Mouse (Mus musculus) MEL (cell line): ENCODE measurements around the gene Phospho2. TPM values are rescaled to one million over a fixed set of nuclear protein-coding genes. Genes with fewer than 3 reads are reported as not detected.

Experiments used
- DNase-seq: peaks from one replicate; pipeline ENCODE4 v3.0.0; 2011; ENCODE audit warnings: low read depth, low spot score
- H3K27ac ChIP-seq: 2 replicates; pipeline ENCODE4 v1.5.1; 2012; ENCODE audit warnings: low read depth, mild to moderate bottlenecking, control low read depth, low read length, moderate library complexity; ENCODE audit not compliant: control insufficient read depth
- H3K27me3 ChIP-seq, 2 experiments: fragments of 150-350 bp in 1 of 2; sonication (generic) in 1 of 2; 2 replicates each; pipeline ENCODE4 v1.6.1; 2012; ENCODE audit warnings: low read length in 2 of 2, mild to moderate bottlenecking in 2 of 2, improper control_type of control experiment in 1 of 2, moderate library complexity in 1 of 2; ENCODE audit not compliant: insufficient read depth in 2 of 2, control insufficient read depth in 1 of 2
- H3K36me3 ChIP-seq, 2 experiments: 2 replicates each; pipeline ENCODE4 v1.6.1; 2012 to 2014; ENCODE audit warnings: low read length in 2 of 2, improper control_type of control experiment in 1 of 2, inconsistent platforms in 1 of 2, mild to moderate bottlenecking in 1 of 2; ENCODE audit not compliant: insufficient read depth in 2 of 2, control insufficient read depth in 1 of 2
- H3K4me1 ChIP-seq, 2 experiments: fragments of 150-350 bp in 1 of 2; sonication (generic) in 1 of 2; 2 replicates each; pipeline ENCODE4 v1.6.1; 2012; ENCODE audit warnings: low read length in 2 of 2, improper control_type of control experiment in 1 of 2, mild to moderate bottlenecking in 1 of 2; ENCODE audit not compliant: insufficient read depth in 2 of 2, control insufficient read depth in 1 of 2
- H3K4me3 ChIP-seq, 2 experiments: fragments of 150-350 bp in 1 of 2; sonication (generic) in 1 of 2; 2 replicates each; pipeline ENCODE4 v1.5.1; 2012; ENCODE audit warnings: low read depth in 2 of 2, low read length in 2 of 2, mild to moderate bottlenecking in 2 of 2, moderate library complexity in 2 of 2, control low read depth in 1 of 2, improper control_type of control experiment in 1 of 2; ENCODE audit not compliant: control insufficient read depth in 1 of 2, insufficient read depth in 1 of 2
- H3K79me2 ChIP-seq: 2 replicates; pipeline ENCODE4 v1.6.1; 2012; ENCODE audit warnings: mild to moderate bottlenecking, low read length, moderate library complexity; ENCODE audit not compliant: control insufficient read depth, poor library complexity, insufficient read depth
- H3K9ac ChIP-seq: 2 replicates; pipeline ENCODE4 v1.6.1; 2012; ENCODE audit warnings: low read depth, mild to moderate bottlenecking, control low read depth, low read length, moderate library complexity; ENCODE audit not compliant: control insufficient read depth, poor library complexity, severe bottlenecking
- H3K9me3 ChIP-seq: fragments of 150-350 bp; sonication (generic); replicated peaks from 2 replicates; pipeline ENCODE4 v1.6.1; 2012; ENCODE audit warnings: mild to moderate bottlenecking, low read length, improper control_type of control experiment, moderate library complexity; ENCODE audit not compliant: insufficient read depth
- BHLHE40 ChIP-seq: IDR thresholded peaks from 2 replicates; pipeline ENCODE4 v1.6.1; 2012; ENCODE audit warnings: low read depth, mild to moderate bottlenecking, inconsistent platforms, low read length, improper control_type of control experiment, borderline replicate concordance
- CHD1 ChIP-seq: IDR thresholded peaks from 2 replicates; pipeline ENCODE4 v1.6.1; 2012; ENCODE audit warnings: low read depth, mild to moderate bottlenecking, inconsistent platforms, low read length, improper control_type of control experiment
- CHD2 ChIP-seq: IDR thresholded peaks from 2 replicates; pipeline ENCODE4 v1.6.1; 2011; ENCODE audit warnings: low read length, improper control_type of control experiment
- CTCF ChIP-seq, 3 experiments: IDR thresholded peaks in 2 of 3; conservative IDR thresholded peaks in 1 of 3; 2 replicates each; pipeline ENCODE4 v1.5.1; 2011 to 2012; ENCODE audit warnings: low read length in 3 of 3, low read depth in 2 of 3, mild to moderate bottlenecking in 2 of 3, improper control_type of control experiment in 1 of 3, inconsistent platforms in 1 of 3, mixed read lengths in 1 of 3, moderate library complexity in 1 of 3; ENCODE audit not compliant: control insufficient read depth in 1 of 3, insufficient read depth in 1 of 3, poor library complexity in 1 of 3, severe bottlenecking in 1 of 3
- E2F4 ChIP-seq: IDR thresholded peaks from 2 replicates; pipeline ENCODE4 v1.6.1; 2011; ENCODE audit warnings: low read depth, low read length, improper control_type of control experiment, borderline replicate concordance
- ELF1 ChIP-seq: IDR thresholded peaks from 2 replicates; pipeline ENCODE4 v1.6.1; 2014; ENCODE audit warnings: low read depth, mild to moderate bottlenecking, inconsistent platforms, low read length, improper control_type of control experiment, moderate library complexity
- EP300 ChIP-seq, 2 experiments: IDR thresholded peaks; 2 replicates each; pipeline ENCODE4 v1.6.1; 2011; ENCODE audit warnings: improper control_type of control experiment in 2 of 2, low read length in 2 of 2, low read depth in 1 of 2, mild to moderate bottlenecking in 1 of 2
- ETS1 ChIP-seq: IDR thresholded peaks from 2 replicates; pipeline ENCODE4 v1.6.1; 2012; ENCODE audit warnings: low read depth, mild to moderate bottlenecking, inconsistent platforms, low read length, improper control_type of control experiment, moderate library complexity
- GABPA ChIP-seq: IDR thresholded peaks from 2 replicates; pipeline ENCODE4 v1.6.1; 2012; ENCODE audit warnings: low read depth, mild to moderate bottlenecking, inconsistent platforms, low read length, improper control_type of control experiment, moderate library complexity
- GATA1 ChIP-seq: IDR thresholded peaks from 2 replicates; pipeline ENCODE4 v1.6.1; 2011; ENCODE audit warnings: low read depth, low read length, improper control_type of control experiment
- HCFC1 ChIP-seq: IDR thresholded peaks from 2 replicates; pipeline ENCODE4 v1.6.1; 2012; ENCODE audit warnings: low read depth, mild to moderate bottlenecking, inconsistent platforms, low read length, improper control_type of control experiment, moderate library complexity
- KAT2A ChIP-seq: conservative IDR thresholded peaks from 2 replicates; pipeline ENCODE4 v1.6.1; 2012; ENCODE audit warnings: low read depth, low read length, improper control_type of control experiment, inconsistent platforms
- MAFK ChIP-seq: IDR thresholded peaks from 2 replicates; pipeline ENCODE4 v1.6.1; 2011; ENCODE audit warnings: low read depth, mild to moderate bottlenecking, low read length, improper control_type of control experiment, borderline replicate concordance
- MAX ChIP-seq: IDR thresholded peaks from 2 replicates; pipeline ENCODE4 v1.6.1; 2011; ENCODE audit warnings: low read length, improper control_type of control experiment
- MAZ ChIP-seq: IDR thresholded peaks from 2 replicates; pipeline ENCODE4 v1.6.1; 2012; ENCODE audit warnings: low read depth, mild to moderate bottlenecking, inconsistent platforms, low read length, improper control_type of control experiment
- MEF2A ChIP-seq: IDR thresholded peaks from 2 replicates; pipeline ENCODE4 v1.6.1; 2014; ENCODE audit warnings: low read depth, mild to moderate bottlenecking, inconsistent platforms, low read length, improper control_type of control experiment; ENCODE audit not compliant: poor library complexity, insufficient replicate concordance, severe bottlenecking; ENCODE audit errors: extremely low read depth
- MXI1 ChIP-seq: IDR thresholded peaks from 2 replicates; pipeline ENCODE4 v1.6.1; 2011; ENCODE audit warnings: mild to moderate bottlenecking, low read depth, low read length, improper control_type of control experiment
- MYB ChIP-seq: IDR thresholded peaks from 2 replicates; pipeline ENCODE4 v1.6.1; 2011; ENCODE audit warnings: mild to moderate bottlenecking, low read depth, low read length, improper control_type of control experiment
- MYC ChIP-seq: IDR thresholded peaks from 2 replicates; pipeline ENCODE4 v1.6.1; 2011; ENCODE audit warnings: low read depth, mild to moderate bottlenecking, low read length, improper control_type of control experiment, moderate library complexity
- NRF1 ChIP-seq: IDR thresholded peaks from 2 replicates; pipeline ENCODE4 v1.6.1; 2014; ENCODE audit warnings: low read depth, mild to moderate bottlenecking, inconsistent platforms, low read length, improper control_type of control experiment, moderate library complexity; ENCODE audit not compliant: poor library complexity, insufficient read depth, severe bottlenecking
- POLR2A ChIP-seq, 2 experiments: IDR thresholded peaks; 2 replicates each; pipeline ENCODE4 v1.6.1; 2011 to 2012; ENCODE audit warnings: low read length in 2 of 2, mild to moderate bottlenecking in 2 of 2, control low read depth in 1 of 2, improper control_type of control experiment in 1 of 2, low read depth in 1 of 2, moderate library complexity in 1 of 2; ENCODE audit not compliant: control insufficient read depth in 1 of 2, insufficient read depth in 1 of 2, poor library complexity in 1 of 2
- POLR2AphosphoS2 ChIP-seq: IDR thresholded peaks from 2 replicates; pipeline ENCODE4 v1.6.1; 2011; ENCODE audit warnings: low read length, improper control_type of control experiment
- POLR2AphosphoS5 ChIP-seq: IDR thresholded peaks from 2 replicates; pipeline ENCODE4 v1.6.1; 2012; ENCODE audit warnings: low read depth, borderline replicate concordance, mild to moderate bottlenecking, inconsistent platforms, low read length, moderate library complexity, mixed read lengths
- SIN3A ChIP-seq: IDR thresholded peaks from 2 replicates; pipeline ENCODE4 v1.6.1; 2012; ENCODE audit warnings: low read length, improper control_type of control experiment, inconsistent platforms
- SMC3 ChIP-seq: IDR thresholded peaks from 2 replicates; pipeline ENCODE4 v1.6.1; 2011; ENCODE audit warnings: low read depth, low read length, improper control_type of control experiment
- TAL1 ChIP-seq: IDR thresholded peaks from 2 replicates; pipeline ENCODE4 v1.6.1; 2012; ENCODE audit warnings: mild to moderate bottlenecking, inconsistent platforms, low read length, moderate library complexity, mixed read lengths
- TBP ChIP-seq: IDR thresholded peaks from 2 replicates; pipeline ENCODE4 v1.8.0; 2011; ENCODE audit warnings: low read depth, low read length, improper control_type of control experiment
- TCF12 ChIP-seq: IDR thresholded peaks from 2 replicates; pipeline ENCODE4 v1.6.1; 2014; ENCODE audit warnings: low read depth, mild to moderate bottlenecking, inconsistent platforms, low read length, improper control_type of control experiment, moderate library complexity
- UBTF ChIP-seq: IDR thresholded peaks from 2 replicates; pipeline ENCODE4 v1.6.1; 2012; ENCODE audit warnings: low read depth, mild to moderate bottlenecking, inconsistent platforms, low read length, improper control_type of control experiment, moderate library complexity, borderline replicate concordance; ENCODE audit not compliant: insufficient read depth
- USF1 ChIP-seq: IDR thresholded peaks from 2 replicates; pipeline ENCODE4 v1.6.1; 2014; ENCODE audit warnings: low read depth, mild to moderate bottlenecking, inconsistent platforms, low read length, improper control_type of control experiment, moderate library complexity
- USF2 ChIP-seq, 2 experiments: IDR thresholded peaks; 2 replicates each; pipeline ENCODE4 v1.6.1; 2011 to 2012; ENCODE audit warnings: improper control_type of control experiment in 2 of 2, low read length in 2 of 2, borderline replicate concordance in 1 of 2, inconsistent platforms in 1 of 2, low read depth in 1 of 2, mild to moderate bottlenecking in 1 of 2; ENCODE audit not compliant: insufficient read depth in 1 of 2
- ZC3H11A ChIP-seq: IDR thresholded peaks from 2 replicates; pipeline ENCODE4 v1.6.1; 2012; ENCODE audit warnings: low read depth, mild to moderate bottlenecking, inconsistent platforms, low read length, improper control_type of control experiment
- ZKSCAN1 ChIP-seq: IDR thresholded peaks from 2 replicates; pipeline ENCODE4 v1.6.1; 2012; ENCODE audit warnings: low read depth, mild to moderate bottlenecking, inconsistent platforms, low read length, improper control_type of control experiment, moderate library complexity
- ZMIZ1 ChIP-seq: IDR thresholded peaks from 2 replicates; pipeline ENCODE4 v1.6.1; 2012; ENCODE audit warnings: low read depth, mild to moderate bottlenecking, inconsistent platforms, low read length, improper control_type of control experiment, moderate library complexity
- ZNF384 ChIP-seq: IDR thresholded peaks from 2 replicates; pipeline ENCODE4 v1.6.1; 2012; ENCODE audit warnings: low read depth, mild to moderate bottlenecking, inconsistent platforms, low read length, improper control_type of control experiment
- polyA plus RNA-seq, 2 experiments: library from polyadenylated mRNA; stranded (reverse) in 1 of 2; unstranded in 1 of 2; fragments of >175 nt in 1 of 2; fragments of >200 nt in 1 of 2; gene quantifications; 2 replicates each; pipeline versions ENCODE4 v1.2.1 to v1.2.4; 2012; ENCODE audit warnings: low replicate concordance in 2 of 2, low read depth in 1 of 2; ENCODE audit not compliant: insufficient read length in 2 of 2, insufficient read depth in 1 of 2, missing spikeins in 1 of 2
- total RNA-seq: library from RNA; depleted of rRNA; stranded (reverse); fragments of 300-350 nt; gene quantifications from 2 replicates; pipeline ENCODE4 v1.2.3, GENCODE M21; 2012; rRNA removed

Phospho2 gene
- 11.8 and 13.2 TPM in 2 replicates for total RNA-seq
- polyA plus RNA-seq, result 10 to 100 TPM in 1 of 2 experiments, not detected in 1; 13.2 TPM

GRCm38 (mm10) chr2:69789429-69790069, at the start of gene Phospho2, which contains the start of gene Ccdc173:
Phospho2 (plus strand) TSS chr2:69789623.
Ccdc173 (minus strand) TSS chr2:69789575.
- no peaks in the 10 kb centered on the region for H3K9me3 ChIP-seq
- peaks cover 3 to 6% of the 10 kb centered on the region in 2 experiments; a peak in 3 of 4 replicates for H3K4me1 ChIP-seq
- peak within 1 kb of the TSS; percentile 78 for H3K9ac ChIP-seq
- peak within 1 kb of the TSS; percentile 54 for H3K27ac ChIP-seq
- 0 out of 2 replicates have a peak, but pooled peaks cover 3% of the 10 kb centered on the region for H3K79me2 ChIP-seq
- DNase-seq, result peak; percentile 99
- H3K4me3 ChIP-seq, result peak within 1 kb of the TSS; percentile 76 to 83
- no peaks in the 10 kb centered on the region for H3K27me3 ChIP-seq
- peaks cover 4 to 7% of the 10 kb centered on the region in 2 experiments; a peak in 2 of 4 replicates for H3K36me3 ChIP-seq
- TF ChIP-seq CHD1, result no peak
- TF ChIP-seq POLR2AphosphoS5, result no peak
- no peak for TF ChIP-seq MYC
- no peak for TF ChIP-seq CHD2
- 0 out of 2 replicates have a peak, but pooled peaks have one; percentile 34 for TF ChIP-seq ZMIZ1
- TF ChIP-seq MAFK, result no peak
- no peak for TF ChIP-seq GABPA
- no peak for TF ChIP-seq E2F4
- TF ChIP-seq POLR2A (IDR thresholded peaks at IDR 0.05; ENCODE audit: control insufficient read depth in 1 of 2, insufficient read depth in 1 of 2, low read depth in 1 of 2, low read length in 2 of 2, poor library complexity in 1 of 2), result peak; percentile 63 to 86; a peak in 3 of 4 replicates
- TF ChIP-seq BHLHE40, result no peak
- no peak for TF ChIP-seq TAL1
- TF ChIP-seq MEF2A, result no peak
- peak; percentile 96 for TF ChIP-seq SIN3A
- TF ChIP-seq UBTF, result no peak
- no peak for TF ChIP-seq ZNF384
- no peak for TF ChIP-seq MAX
- TF ChIP-seq GATA1, result 0 out of 2 replicates have a peak, but pooled peaks have one; percentile 6
- no peak for TF ChIP-seq MYB
- TF ChIP-seq TBP, result peak; percentile 15; the same call in 1 of the 2 replicates
- no peak for TF ChIP-seq EP300 (IDR thresholded peaks at IDR 0.05; ENCODE audit: low read depth in 1 of 2, low read length in 2 of 2)
- TF ChIP-seq SMC3, result no peak
- no peak for TF ChIP-seq ZC3H11A
- no peak for TF ChIP-seq USF2 (IDR thresholded peaks at IDR 0.05; ENCODE audit: borderline replicate concordance in 1 of 2, insufficient read depth in 1 of 2, low read depth in 1 of 2, low read length in 2 of 2)
- TF ChIP-seq TCF12, result peak; percentile 47; the same call in 1 of the 2 replicates
- TF ChIP-seq MAZ, result no peak
- TF ChIP-seq POLR2AphosphoS2, result peak; percentile 62; the same call in 1 of the 2 replicates
- peak; percentile 99 for TF ChIP-seq ELF1
- peak; percentile 85 for TF ChIP-seq HCFC1
- no peak for TF ChIP-seq KAT2A
- TF ChIP-seq ZKSCAN1, result no peak
- TF ChIP-seq CTCF (IDR thresholded peaks at IDR 0.05 in 2 of 3, conservative IDR thresholded peaks at IDR 0.05 in 1 of 3; ENCODE audit: control insufficient read depth in 1 of 3, insufficient read depth in 1 of 3, low read depth in 2 of 3, low read length in 3 of 3, poor library complexity in 1 of 3, severe bottlenecking in 1 of 3), result no peak
- TF ChIP-seq MXI1, result peak; percentile 65
- TF ChIP-seq ETS1, result peak; percentile 55; the same call in 1 of the 2 replicates
- TF ChIP-seq USF1, result no peak
- TF ChIP-seq NRF1, result peak; percentile 85
